Mouse (Mus musculus) cerebellum, postnatal 4 days (tissue): ENCODE measurements around the gene Timeless.
"Not testable (repeated sequence)": the region's sequence is repeated elsewhere in the genome, so short reads cannot be mapped to it uniquely, and the experiment has no call there.

Experiments
- DNase-seq, 2 experiments: peaks; one replicate each; pipeline ENCODE4 v3.0.0; 2022; ENCODE audit warnings: low spot score in 2 of 2, mixed read lengths in 1 of 2

Gene Timeless

DNA sequence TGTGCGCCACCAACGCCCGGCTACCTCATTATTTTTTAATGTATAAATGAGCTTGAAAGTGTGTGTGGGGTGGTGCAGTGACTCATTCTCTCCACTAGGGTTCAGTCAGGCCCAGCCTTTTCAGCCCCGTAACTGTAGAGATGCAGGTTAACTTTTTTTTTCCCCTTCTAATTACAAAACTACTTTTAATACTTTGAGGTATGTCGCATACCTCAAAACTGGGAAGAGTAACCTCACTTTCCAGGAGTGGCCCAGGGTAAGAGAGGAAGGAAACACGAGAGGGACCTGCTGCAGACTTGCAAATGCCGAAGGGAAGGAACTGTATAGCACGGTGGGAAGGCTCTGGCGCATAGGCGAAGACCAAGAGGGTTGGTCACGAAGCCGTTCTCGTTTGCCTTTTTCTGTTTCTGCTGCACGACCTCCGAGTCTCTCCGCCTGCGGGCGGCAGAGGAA lies 19.0 kb upstream of the Timeless start:
- peak; percentile 43 to 54 for DNase-seq

DNA sequence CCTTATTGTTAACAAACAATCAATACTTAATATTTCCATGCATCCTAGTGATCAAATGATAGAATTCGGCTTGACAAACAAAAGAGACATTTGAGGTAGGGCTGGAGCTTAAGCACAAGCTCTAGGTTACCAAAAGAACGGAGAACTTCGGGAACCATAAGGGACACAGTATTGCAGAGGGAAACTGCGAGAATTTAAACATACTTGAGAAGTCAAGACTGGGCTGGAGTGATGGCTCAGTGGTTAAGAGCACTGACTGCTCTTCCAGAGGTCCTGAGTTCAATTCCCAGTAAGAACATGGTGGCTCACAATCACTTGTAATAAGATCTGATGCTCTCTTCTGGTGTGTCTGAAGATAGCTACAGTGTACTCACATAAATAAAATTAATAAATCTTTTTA lies 17.8 kb upstream of the Timeless start:
- not testable (repeated sequence) for DNase-seq

DNA sequence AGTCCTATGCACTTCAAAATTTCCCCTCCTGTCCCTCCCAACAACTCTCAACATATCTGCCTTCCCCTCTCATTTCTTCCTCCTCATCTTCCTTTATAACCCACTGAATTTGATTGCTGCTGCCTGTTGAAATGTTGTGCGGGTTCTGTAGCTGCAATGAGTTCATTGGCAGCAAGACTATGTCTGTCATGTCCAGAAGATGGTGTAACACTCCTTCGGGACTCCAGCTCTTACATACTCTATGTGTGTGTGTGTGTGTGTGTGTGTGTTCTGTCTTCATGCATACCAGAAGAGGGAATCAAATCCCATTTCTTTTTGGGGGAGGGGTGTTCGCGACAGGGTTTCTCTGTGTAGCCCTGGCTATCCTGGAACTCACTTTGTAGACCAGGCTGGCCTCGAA lies 16.9 kb upstream of the Timeless start:
- no peak for DNase-seq

DNA sequence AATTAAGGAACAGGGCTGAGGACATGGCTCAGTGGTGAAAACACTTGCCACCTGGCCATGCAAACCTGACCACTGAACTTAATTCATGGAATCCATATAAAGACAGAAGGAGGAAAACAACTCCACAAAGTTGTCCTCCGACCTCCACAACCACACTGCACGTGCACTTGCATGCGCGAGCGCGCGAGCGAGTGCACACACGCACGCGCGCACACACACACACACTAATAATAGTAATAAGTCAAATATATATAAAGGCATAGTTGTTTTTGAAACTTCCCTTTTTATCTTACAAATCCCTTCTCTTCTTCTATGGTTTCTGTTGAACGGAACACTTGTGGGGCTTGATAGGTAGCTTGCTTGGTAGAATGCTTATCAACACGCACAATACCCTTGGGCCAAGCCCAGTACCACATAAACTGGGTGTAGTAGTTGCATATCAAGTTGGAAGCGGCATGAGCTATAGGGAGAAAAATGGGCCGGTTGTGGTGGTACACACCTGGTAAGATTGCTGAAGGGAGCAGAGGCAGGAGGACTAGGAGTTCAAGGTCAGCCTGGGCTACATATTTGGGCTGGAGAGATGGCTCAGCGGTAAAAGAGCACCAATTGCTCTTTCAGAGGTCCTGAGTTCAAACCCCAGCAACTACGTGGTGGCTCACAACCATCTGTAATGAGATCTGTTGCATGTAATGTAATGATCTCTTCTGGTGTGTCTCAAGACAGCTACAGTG lies 13.3 kb upstream of the Timeless start:
- DNase-seq = no peak

DNA sequence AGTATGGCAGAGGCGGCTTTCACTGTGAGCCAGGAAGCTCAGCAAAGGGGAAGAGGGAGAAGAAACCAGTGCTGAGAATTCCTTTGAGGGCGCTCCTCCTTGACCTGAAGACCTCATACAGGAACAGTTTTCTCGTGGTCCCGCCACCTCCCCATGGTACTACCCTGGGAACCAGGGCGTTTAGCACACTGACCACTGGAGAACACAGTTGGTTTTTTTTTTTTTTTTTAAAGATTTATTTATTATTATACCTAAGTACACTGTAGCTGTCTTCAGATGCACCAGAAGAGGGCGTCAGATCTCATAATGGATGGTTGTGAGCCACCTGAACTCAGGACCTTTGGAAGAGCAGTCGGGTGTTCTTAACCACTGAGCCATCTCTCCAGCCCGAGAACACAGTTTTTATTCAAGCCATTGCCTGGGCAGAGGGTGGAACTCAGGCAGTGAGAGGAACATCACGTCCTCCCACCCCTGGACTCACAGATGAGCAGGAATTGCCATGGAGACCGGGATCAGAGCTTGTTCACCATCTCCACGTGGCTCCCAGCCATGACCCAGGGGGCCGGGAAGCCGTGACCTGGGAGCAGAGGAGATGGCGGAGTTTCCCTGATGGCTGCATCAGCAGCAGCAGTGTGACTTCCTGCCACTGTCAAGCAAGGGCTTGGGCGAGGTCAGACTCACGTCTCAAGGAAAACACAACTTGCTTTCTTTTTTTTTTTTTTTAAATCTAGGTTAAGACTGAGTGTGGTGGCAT lies 10.2 kb upstream of the Timeless start:
- no peak for DNase-seq

DNA sequence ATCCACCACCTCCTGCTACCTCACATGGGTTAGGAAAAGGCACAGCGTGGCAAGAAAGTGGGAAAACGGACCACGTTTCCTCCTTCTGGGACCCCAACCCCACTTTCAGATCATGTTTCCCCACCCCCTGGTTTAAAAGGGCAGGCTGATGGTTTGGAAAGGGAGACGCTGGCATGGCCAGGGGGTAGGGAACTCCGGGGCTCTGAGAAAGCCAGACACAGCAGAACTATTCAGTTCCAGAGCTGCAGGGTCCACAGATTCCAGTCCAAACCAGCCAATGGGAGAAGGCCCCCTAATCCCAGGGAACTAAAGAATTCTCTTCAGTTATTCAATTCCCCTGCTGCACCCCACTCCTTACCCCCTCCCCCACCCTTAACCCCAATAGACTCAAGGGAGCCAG lies 6.8 kb upstream of the Timeless start:
- DNase-seq = no peak

DNA sequence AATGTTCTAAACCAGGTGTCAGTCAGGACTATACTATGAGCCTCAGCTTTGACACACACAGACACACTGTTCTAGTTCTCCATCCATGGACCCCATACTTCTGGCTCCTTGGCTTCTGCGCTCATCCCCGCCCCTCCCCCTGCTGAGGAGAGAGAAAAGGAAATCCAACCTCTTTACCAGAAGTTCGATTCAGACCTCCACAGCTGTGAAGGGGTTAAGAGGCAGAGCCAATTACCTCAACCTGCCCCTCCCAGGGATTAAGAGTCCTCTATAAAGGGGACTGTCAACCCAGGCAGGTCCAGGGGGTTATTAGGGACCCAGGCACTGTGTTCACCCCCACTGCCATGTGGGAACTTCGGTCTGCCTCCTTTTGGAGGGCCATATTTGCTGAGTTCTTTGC lies 6.3 kb upstream of the Timeless start, which contains the start of gene Mip:
Mip (plus strand) TSS at position 301 of the 400 bp plus-strand sequence.
- DNase-seq = no peak

DNA sequence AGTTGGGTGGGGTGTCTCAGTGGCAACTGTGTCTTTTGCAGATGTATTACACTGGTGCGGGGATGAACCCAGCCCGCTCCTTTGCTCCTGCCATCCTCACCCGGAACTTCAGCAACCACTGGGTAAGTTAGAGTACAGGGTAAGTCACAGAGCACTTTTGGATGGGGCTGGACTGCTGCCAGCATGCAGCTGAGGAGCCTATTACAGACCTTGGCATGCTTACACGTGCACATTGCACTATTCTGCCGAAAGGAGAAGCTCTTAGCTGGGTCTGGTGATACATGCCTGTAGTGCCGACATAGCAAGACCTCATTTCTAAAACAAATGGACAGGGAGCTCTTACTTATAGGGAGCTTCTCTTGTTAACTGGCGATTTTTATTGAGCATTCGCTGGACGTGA lies 4.3 kb upstream of the Timeless start:
- DNase-seq = no peak

DNA sequence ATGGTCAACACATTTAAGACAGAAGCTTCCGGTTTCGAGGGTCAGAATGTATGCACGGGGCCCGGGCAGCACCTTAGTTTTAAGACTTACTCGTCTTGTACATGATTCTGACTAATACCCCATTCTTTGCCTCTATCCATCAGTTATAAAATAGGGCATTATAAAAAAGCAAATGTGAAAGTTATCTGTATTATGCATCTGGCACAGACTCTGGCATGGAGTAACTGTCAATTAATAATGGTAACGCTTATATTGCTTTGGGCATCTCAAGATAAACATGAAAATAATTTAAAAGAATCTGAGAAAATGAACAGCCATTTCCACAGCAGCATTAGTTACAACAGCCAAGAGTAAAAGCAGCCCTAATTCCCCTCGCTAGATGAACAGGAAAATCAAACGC lies 3.9 kb upstream of the Timeless start:
- no peak for DNase-seq

DNA sequence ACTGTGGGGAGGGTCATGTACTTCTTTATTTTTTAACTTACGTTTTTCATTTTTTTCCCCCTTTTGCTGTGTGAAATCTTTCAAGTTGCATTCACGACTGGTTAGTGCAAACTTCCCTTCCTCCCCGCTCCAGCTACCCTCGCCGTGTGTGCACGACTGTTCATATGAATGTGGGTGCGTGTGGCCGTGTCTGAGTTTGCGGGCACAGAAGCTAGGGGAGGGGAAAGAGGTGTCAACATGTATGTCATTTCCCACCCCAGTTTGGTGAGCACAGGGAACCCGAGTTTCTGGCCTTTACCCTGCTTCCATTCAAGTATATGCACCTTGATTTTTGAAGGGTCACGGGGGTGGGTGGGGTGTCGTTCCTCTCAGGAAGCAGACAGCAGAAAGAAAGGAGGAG lies 1.3 kb upstream of the Timeless start:
- no peak for DNase-seq

DNA sequence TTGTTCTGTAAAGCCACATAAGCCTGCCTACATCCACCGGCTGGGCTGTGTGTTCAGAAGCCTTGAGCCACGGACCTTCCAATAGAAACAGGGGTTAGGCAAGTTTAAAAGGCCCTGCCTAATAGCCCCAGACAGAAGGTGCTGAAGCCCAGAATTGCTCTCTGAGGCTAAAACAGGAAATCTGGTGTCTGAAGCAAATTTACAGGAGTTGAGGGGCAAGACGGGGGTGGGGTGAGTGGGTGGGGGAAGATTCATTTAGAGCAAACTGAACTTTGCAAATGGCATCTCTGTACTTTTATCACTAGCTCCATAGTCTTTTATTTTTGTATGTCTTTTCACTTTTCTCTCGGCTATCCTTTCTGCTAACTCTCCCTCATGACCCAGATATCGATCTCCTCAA lies 719 bp upstream of the Timeless start:
- no peak for DNase-seq

DNA sequence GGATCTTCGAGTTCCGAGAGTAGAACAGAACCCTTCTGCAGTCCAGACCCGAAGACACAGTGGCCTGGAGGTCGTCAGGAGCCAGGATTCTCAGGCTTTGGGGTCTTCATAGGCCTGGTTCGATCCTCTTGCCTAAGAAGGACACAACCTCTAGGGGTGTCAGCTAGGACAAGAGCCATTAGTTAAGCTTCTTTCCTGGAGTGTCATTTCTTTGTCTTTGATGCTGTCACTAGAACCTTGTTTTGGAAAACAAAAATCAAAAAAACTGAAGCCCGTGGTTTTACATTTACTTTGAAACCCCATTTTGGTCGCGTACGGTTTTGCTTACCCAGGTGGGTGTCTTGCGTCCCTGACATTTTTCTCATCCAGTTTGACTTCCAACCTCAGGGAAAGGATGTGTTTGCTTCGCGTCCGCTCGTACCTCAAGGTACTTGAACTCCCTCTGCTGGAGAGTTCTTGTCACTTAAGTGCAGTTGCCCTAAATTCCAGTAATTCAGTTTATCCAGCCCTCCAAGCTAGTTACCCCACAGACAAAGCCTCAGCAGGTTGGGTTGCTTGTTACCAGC lies 638 bp downstream of the Timeless start:
- peak in 1 of 2 experiments; percentile 38 for DNase-seq

DNA sequence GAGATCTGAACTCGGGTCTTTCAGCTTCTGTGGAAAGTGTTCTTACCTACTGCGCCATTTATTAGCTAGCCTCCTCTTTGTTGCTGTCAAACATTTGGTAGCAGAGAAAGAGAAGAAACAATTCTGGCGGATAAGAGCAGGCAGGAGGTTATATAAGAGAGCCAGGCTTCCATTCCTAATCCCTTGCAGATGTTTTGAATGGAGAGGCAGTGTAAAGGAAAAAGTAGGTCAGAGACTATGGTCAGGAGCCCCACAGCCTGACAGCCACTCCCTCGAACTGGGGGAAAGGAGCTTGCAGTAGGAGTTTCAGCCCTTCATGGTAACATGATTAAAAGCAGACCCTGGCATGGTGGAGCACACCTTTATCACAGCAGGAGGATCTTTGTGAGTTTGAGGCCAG lies 4.5 kb downstream of the Timeless start:
- no peak for DNase-seq

DNA sequence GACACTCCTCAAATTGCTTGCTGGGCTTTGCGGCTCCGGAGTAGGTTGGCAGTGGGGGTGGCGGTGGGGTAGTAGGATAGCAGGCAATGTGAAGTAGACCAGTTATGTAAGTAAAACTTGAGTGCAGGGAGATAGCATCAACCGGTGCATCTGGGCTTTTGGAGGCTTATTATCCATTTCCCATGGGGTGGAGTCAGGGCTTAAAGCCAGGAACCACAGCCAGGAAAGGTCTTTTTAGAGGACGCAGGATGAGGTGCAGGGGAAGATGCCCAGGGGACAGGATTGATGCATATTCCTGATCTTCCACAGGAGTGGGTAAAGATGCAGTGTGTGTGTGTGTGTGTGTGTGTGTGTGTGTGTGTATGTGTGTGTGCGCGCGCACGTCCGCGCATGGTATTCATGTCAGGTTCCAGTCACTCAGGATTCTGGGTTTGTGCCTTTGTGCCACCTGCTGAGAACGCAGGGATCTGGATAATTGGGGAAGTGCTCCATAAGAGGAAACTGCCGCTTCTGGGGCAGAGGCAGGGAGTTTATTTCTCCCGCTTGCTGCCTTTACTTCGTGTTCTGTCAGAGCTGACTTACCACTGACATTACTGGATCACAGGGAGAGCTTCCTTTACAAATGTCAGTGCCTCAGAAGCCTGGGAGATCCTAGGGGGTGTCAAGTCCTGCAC lies 6.1 kb downstream of the Timeless start:
- DNase-seq = no peak

DNA sequence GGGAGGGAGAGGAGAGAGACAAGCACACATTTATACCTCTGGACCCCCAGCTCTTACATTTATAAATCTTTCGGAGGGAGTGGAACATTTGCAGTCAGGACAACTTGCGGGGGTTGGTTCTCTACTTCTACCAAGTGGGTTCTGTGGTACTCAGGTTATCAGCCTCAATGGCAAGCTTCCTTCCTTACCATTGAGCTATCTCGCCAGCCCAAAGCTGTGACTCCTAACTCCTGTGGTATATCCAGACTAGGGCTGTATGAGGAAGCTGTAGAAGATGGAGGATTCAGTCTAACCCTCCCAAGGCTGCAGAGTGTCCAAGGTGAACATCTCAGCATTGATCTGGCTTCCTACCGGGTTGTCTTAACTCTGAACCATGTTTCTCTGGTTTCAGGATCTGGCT lies 7.3 kb downstream of the Timeless start:
- DNase-seq = no peak

DNA sequence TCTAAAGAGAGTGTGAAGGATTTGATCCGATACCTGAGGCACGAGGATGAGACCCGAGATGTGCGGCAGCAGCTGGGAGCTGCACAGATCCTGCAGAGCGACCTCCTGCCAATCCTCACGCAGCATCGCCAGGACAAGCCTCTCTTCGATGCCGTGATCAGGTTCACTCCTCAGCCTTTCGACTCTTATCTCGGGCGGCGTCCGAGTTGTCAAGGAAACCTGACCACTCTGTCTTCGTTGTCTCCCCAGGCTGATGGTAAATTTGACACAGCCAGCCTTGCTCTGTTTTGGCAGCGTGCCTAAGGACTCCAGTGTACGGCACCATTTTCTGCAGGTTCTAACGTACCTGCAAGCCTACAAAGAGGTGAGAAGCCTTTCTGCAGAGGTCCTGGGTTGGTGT lies 8.3 kb downstream of the Timeless start:
- no peak for DNase-seq

DNA sequence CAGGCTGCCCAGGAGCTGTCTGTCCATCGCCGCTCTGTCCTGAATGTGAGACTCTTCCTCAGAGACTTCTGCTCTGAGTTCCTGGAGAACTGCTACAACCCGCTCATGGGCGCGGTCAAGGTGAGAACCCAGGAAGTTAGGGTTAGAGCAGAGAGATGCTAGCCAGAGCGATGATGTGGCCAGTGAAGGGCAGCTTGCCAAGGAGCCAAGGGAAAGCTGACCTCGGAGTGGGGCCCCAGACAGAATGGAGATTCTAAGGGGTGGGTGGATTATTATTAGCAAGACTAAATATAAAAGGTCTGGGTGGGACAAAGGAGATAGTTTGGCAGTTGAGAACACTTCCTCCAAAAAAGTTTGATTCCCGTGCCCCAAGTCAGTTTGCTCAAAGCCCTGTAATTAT lies 11.4 kb downstream of the Timeless start:
- DNase-seq = no peak

DNA sequence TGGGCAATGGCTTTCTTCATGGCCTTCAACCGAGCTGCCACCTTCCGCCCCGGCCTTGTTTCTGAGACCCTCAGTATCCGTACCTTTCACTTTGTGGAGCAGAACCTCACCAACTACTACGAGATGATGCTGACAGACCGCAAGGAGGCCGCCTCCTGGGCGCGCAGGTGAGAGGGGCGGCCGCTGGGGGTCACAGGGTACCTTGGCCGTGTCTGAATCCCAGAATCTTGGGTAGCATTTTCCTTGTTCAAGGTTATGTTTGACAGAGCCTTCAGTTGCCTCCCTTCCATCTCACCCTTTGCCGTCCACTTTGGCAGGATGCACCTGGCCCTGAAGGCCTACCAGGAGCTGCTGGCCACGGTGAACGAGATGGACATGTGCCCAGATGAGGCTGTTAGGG lies 12.3 kb downstream of the Timeless start:
- no peak for DNase-seq

DNA sequence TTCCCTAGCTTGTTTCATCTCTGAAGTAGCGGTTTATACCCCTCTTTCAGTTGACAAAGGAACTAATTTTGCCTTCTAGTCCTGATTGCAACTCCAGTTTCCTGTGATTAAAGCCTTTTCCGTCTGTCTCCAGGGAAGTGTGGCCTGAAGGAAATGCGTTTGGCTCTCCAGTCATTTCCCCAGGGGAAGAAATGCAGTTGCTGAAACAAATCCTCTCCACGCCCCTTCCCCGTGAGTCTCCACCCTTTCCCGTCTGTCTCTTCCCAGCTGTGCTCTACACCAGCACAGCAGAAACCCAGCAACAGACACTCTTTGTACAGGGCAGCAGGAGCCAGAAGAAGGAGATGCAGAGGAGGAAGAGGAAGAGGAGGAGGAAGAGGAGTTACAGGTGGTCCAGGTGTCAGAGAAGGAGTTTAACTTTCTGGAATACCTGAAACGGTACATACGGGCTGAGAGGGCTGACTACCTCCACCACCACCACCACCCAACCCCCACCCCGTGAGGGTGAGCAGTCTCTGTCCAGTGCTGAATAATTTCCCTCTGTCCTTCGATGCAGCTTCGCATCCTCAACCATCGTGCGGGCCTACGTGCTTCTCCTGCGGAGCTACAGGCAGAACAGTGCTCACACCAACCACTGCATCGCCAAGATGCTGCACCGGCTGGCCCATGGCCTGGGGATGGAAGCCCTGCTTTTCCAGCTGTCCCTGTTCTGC lies 15.3 kb downstream of the Timeless start:
- DNase-seq = no peak

DNA sequence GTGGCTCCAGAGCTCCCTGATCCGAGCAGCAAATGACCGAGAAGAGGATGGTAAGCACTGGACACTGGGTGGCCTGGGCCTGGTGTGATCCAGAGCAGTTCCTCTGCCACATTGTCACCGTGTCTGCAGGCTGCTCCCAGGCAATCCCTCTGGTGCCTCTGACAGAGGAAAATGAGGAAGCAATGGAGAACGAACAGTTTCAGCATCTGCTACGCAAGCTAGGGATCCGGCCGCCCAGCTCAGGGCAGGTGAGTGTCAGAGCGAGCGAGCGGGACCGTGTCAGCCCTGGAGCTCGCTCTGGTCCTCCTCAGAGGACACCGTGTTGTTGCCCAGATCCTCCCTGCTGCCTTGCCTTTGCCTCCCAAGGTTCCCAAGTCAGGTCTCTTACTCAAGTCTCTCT lies 18.7 kb downstream of the Timeless start:
- no peak for DNase-seq

DNA sequence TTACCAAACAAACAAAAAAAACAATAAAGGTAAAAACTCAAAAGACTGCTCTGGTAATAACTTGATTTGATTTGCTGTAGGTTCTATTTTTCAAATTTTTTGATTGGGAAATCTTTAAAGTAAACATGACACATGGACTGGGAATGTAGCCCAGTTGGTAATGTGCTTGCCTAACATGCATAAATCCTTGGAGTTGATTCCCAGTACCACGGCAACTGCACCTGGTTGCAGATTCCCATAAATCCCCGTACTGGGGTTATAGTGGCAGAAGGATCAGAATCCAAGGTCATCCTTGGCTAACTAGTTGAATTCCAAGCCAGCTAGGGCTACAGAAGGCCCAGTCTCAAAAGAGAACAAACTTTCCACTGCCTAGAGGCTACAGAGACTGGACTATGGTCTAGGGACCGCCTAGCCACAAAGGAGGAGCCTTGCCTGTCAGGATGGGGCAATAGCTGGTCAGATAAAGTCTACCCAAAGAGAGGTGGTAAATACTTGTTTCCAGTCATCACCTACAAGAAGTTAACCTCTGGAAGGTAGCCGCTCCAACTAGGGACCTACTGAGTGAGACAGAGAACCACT lies 21.9 kb downstream of the Timeless start, which contains the start of gene Apon:
Apon (plus strand) TSS at position 420 of the 579 bp plus-strand sequence.
- no peak for DNase-seq
